9 mouse cellular contexts compared by ENCODE assay signal in the genomic region with DNA sequence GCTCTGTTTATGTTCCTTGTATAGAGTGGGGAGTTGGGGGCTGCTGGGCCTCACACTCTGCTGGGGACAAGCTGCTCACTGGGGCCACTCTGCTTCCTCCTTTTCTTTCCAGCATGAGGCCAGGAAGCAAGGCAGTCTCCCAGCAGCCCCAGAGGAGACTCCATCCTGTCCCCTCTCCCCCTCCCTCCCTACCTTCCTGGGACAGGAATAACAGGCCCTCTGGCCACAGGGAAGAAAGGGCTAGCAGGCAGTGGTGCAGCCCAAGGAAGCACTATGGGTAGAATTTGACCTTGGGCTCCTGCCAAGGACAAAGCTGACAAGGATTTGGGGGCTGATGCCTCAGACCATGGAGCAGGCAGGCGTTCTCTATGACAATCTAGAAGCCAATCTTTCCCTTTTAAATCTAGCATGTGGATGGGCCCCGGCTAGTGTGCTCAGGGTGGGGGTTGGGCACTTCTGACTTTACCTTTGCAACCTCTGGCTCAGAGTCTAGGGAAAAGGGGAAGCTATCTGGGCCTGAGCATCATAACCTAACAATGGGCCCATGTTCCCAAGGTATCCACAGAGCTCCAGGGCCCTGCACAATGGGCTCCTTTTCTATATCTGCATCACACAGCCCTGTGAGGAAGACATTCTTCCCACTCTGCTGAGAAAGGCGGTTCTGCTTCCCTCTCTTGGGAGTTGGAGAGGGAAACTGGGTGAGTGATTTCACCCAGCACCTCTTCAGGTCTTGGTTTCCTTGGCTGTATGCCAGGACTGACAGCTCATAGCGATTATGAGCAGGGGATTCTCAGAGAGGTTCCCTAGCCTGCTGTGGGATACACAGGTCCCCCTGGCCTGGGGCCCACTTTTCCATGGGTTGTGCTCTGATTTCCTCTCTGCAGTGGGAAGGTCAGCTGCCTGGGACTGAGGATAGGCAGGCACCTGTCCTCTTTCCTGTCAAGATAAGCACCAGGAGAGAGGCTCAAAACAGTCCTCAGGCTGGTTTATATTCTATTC. TPM values are rescaled to one million over a fixed set of nuclear protein-coding genes. Genes with fewer than 3 reads are reported as not detected.
DNase-seq lines count a peak whose midpoint lies in the region; ATAC-seq and TF ChIP-seq lines count a peak whose summit lies in the region.
"Had no signal": no experiment of that assay in that cellular context is flagged by ENCODE, and none has a peak within 500 bp of the region (broad histone marks: within the 10 kb centered on the region; RNA-seq: fewer than 3 reads in every experiment).

No protein-coding gene starts in this region.

- intact Hi-C loops in heart, adult 2 months (cut with DNase I): loop anchor here (2.0 kb wide), 1 partner anchor 15 kb away; no protein-coding TSS in a partner anchor

- WGBS in hindbrain, embryonic 10.5 days: 52% methylated on average over 4 of the region's 4 CpGs
- 49% methylated on average over 4 of the region's 4 CpGs for WGBS in hindbrain, embryonic 11.5 days
- WGBS in heart, adult 2 months: 22% methylated on average over 4 of the region's 4 CpGs
- WGBS in stomach, embryonic 14.5 days: 31% methylated on average over 4 of the region's 4 CpGs

- no peaks in the 10 kb centered on the region for H3K36me3 ChIP-seq in hindbrain, embryonic 10.5 days
- no peaks in the 10 kb centered on the region for H3K36me3 ChIP-seq in hindbrain, embryonic 11.5 days (ENCODE audit: control insufficient read depth, insufficient read depth, low read length)
- no peaks in the 10 kb centered on the region for H3K36me3 ChIP-seq in heart, adult 2 months (ENCODE audit: control insufficient read depth, insufficient read depth, low read length)
- no peaks in the 10 kb centered on the region for H3K36me3 ChIP-seq in stomach, embryonic 14.5 days (ENCODE audit: control insufficient read depth, insufficient read depth, low read length)

- H3K9me3 ChIP-seq in hindbrain, embryonic 10.5 days: no peaks in the 10 kb centered on the region
- no peaks in the 10 kb centered on the region for H3K9me3 ChIP-seq in hindbrain, embryonic 11.5 days (ENCODE audit: control insufficient read depth, low read length)
- no peaks in the 10 kb centered on the region for H3K9me3 ChIP-seq in stomach, embryonic 14.5 days (ENCODE audit: control insufficient read depth, low read depth, low read length)

- no peak for DNase-seq in hindbrain, embryonic 10.5 days (ENCODE audit: low spot score)
- DNase-seq in hindbrain, embryonic 11.5 days (ENCODE audit: low spot score): no peak
- DNase-seq in ZHBTc4 (ENCODE audit: low read depth, low spot score) (peak; percentile 26), adipocyte (ENCODE audit: low spot score) (no peak)
- DNase-seq in heart, adult 2 months: peak; percentile 41 to 50
- DNase-seq in kidney, postnatal 14 days: peak; percentile 42
- DNase-seq in spleen, postnatal 10 days (ENCODE audit: low spot score in 2 of 2): no peak

- no peak for TF ChIP-seq CTCF in heart, adult 2 months (IDR thresholded peaks at IDR 0.05)

- H3K79me2 ChIP-seq in heart, adult 2 months (replicated peaks; ENCODE audit: control insufficient read depth, insufficient read depth, low read length): no peaks in the 10 kb centered on the region

- peak overlapping the region; percentile 73 for H3K27ac ChIP-seq in hindbrain, embryonic 10.5 days
- no peak overlapping the region for H3K27ac ChIP-seq in hindbrain, embryonic 11.5 days (ENCODE audit: low read depth, low read length)
- peak overlapping the region; percentile 76 for H3K27ac ChIP-seq in heart, adult 2 months
- peak overlapping the region; percentile 75 for H3K27ac ChIP-seq in stomach, embryonic 14.5 days (ENCODE audit: low read length)

- H3K27me3 ChIP-seq in hindbrain, embryonic 10.5 days (ENCODE audit: insufficient read depth, poor library complexity, severe bottlenecking): peaks cover 6% of the 10 kb centered on the region; the same call in 1 of the 2 replicates
- no peaks in the 10 kb centered on the region for H3K27me3 ChIP-seq in hindbrain, embryonic 11.5 days (ENCODE audit: control insufficient read depth, insufficient read depth, low read length)
- no peaks in the 10 kb centered on the region for H3K27me3 ChIP-seq in heart, adult 2 months (ENCODE audit: control insufficient read depth, insufficient read depth, low read length)
- no peaks in the 10 kb centered on the region for H3K27me3 ChIP-seq in stomach, embryonic 14.5 days (ENCODE audit: control insufficient read depth, insufficient read depth, low read length)

- no peak for TF ChIP-seq POLR2A in heart, adult 2 months (IDR thresholded peaks at IDR 0.05; ENCODE audit: insufficient read depth, low read depth, low read length)

- no peak for TF ChIP-seq EP300 in heart, adult 2 months (IDR thresholded peaks at IDR 0.05; ENCODE audit: insufficient read depth, low read depth, low read length)

- no peak overlapping the region for H3K4me2 ChIP-seq in hindbrain, embryonic 11.5 days (replicated peaks; ENCODE audit: low read depth, low read length)
- no peak overlapping the region for H3K4me2 ChIP-seq in stomach, embryonic 14.5 days (replicated peaks; ENCODE audit: low read depth, low read length)

- no peak for ATAC-seq in hindbrain, embryonic 11.5 days (ENCODE audit: low FRiP score)
- peak; percentile 37; the same call in 1 of the 2 replicates for ATAC-seq in stomach, embryonic 14.5 days (ENCODE audit: insufficient number of reproducible peaks, insufficient read depth, low FRiP score, low read depth)

- no peak overlapping the region for H3K4me3 ChIP-seq in hindbrain, embryonic 10.5 days
- H3K4me3 ChIP-seq in hindbrain, embryonic 11.5 days (ENCODE audit: low read depth, low read length): no peak overlapping the region
- no peak overlapping the region for H3K4me3 ChIP-seq in heart, adult 2 months
- no peak overlapping the region for H3K4me3 ChIP-seq in stomach, embryonic 14.5 days (ENCODE audit: low read depth, low read length)

- peaks cover 49% of the 10 kb centered on the region for H3K4me1 ChIP-seq in hindbrain, embryonic 10.5 days (replicated peaks)
- H3K4me1 ChIP-seq in hindbrain, embryonic 11.5 days (replicated peaks; ENCODE audit: control insufficient read depth, insufficient read depth, low read length): no peaks in the 10 kb centered on the region; the same call in 1 of the 2 replicates
- peaks cover 13% of the 10 kb centered on the region for H3K4me1 ChIP-seq in heart, adult 2 months (ENCODE audit: control insufficient read depth, insufficient read depth, low read length)
- peaks cover 24% of the 10 kb centered on the region for H3K4me1 ChIP-seq in stomach, embryonic 14.5 days (ENCODE audit: control insufficient read depth, insufficient read depth, low read length)

- H3K9ac ChIP-seq in hindbrain, embryonic 11.5 days (ENCODE audit: low read depth, low read length): no peak overlapping the region
- no peak overlapping the region for H3K9ac ChIP-seq in heart, adult 2 months (ENCODE audit: low read depth, low read length)
- no peak overlapping the region for H3K9ac ChIP-seq in stomach, embryonic 14.5 days (replicated peaks; ENCODE audit: low read depth, low read length)

RNA-seq across cellular contexts. Expression of gene 4930404H24Rik, which starts 17.2 kb away (rescaled TPM):
- polyA plus RNA-seq in hindbrain, embryonic 10.5 days (2016; fragmentation: Nextera tagmentation; extraction: Ambion mirVana): not detected in 2 replicates
- not detected in 2 replicates for polyA plus RNA-seq in hindbrain, embryonic 11.5 days (2014; fragmentation: Nextera tagmentation; extraction: Ambion mirVana)
- total RNA-seq in heart, adult 2 months (2021): not detected
- polyA plus RNA-seq in heart, adult 2 months (2012; rRNA removed): not detected in 2 replicates
- polyA plus RNA-seq in stomach, embryonic 14.5 days (2014; fragmentation: Nextera tagmentation; extraction: Ambion mirVana): not detected in 2 replicates
- polyA plus RNA-seq: small intestine, adult 2 months had no signal

RNA-seq across cellular contexts. Expression of gene Nol4l, which starts 54.4 kb away (rescaled TPM):
- 19.1 and 23.3 TPM in 2 replicates for polyA plus RNA-seq in hindbrain, embryonic 10.5 days (2016; fragmentation: Nextera tagmentation; extraction: Ambion mirVana)
- polyA plus RNA-seq in hindbrain, embryonic 11.5 days (2014; fragmentation: Nextera tagmentation; extraction: Ambion mirVana): 26.0 and 26.7 TPM in 2 replicates
- total RNA-seq in heart, adult 2 months (2021): 1 to 10 TPM; 3.5 to 4.4 TPM
- polyA plus RNA-seq in heart, adult 2 months (2012; rRNA removed): 3.9 and 4.0 TPM in 2 replicates
- 14.6 and 17.7 TPM in 2 replicates for polyA plus RNA-seq in stomach, embryonic 14.5 days (2014; fragmentation: Nextera tagmentation; extraction: Ambion mirVana)

Comparison
In these comparisons a context has a peak if more than half of its experiments do, and no peak if none do; other contexts are left out.
1. DNase-seq: peak in ZHBTc4 (single experiment), heart, adult 2 months (2 of 2) and kidney, postnatal 14 days (single experiment); none in hindbrain, embryonic 10.5 days (single experiment), hindbrain, embryonic 11.5 days (single experiment), spleen, postnatal 10 days (0 of 2) and adipocyte (single experiment).